Mouse (Mus musculus) adrenal gland, postnatal 36 days (tissue): ENCODE data around the gene Tnfsf14. TPM values are rescaled to one million over a fixed set of nuclear protein-coding genes. Genes with fewer than 3 reads are reported as not detected.

ENCODE experiments used
- DNase-seq, 2 experiments: peaks; one replicate each; pipeline ENCODE4 v3.0.0; 2021; ENCODE audit warnings: mixed read lengths in 1 of 2
- total RNA-seq, 2 experiments: library from RNA; stranded (reverse); gene quantifications; 2 replicates each; pipeline ENCODE4 v1.2.3; 2021

Gene Tnfsf14
- total RNA-seq, 2 experiments from 2014 or later: 0.17 to 0.20 TPM

DNA sequence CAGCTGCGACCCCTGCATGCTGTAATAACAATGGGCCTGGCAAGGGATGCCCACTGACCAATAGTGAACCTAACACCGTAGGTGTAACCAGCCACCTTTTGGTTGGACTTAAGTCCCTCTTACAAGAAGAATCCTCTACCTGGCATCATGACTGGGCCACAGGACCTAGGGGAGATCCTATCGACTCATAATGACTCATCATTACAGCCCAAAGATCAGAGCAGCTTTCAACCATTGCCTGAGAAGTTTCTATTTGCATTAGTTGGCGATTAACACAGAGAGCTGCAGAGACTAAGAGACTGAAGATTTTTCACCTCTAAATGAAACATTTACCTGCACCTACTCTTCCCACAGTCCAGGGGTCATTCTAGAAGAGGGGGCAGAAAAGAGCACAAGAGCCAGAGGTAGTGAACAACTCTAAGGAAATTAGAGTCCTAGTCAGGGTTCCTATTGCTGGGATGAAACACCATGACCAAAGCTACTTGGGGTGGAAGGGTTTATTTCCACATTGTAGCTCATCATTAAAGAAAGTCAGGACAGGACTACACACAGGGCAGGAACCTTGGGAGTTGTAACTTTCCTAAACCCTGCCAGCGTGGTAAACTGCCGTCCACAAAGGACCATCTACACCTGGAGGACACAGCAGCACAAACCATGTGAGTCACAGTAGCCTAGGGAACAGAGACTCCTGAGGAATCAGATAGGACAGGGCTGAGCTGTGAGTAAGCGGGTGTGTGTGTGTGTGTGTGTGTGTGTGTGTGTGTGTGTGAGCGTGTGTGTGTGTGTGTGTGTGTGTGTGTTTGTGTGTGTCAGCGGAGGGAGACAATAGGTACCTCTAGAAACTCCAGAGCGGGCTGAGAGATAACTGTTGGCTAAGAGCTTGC is 8.1 kb upstream of the Tnfsf14 start:
- no peak for DNase-seq

DNA sequence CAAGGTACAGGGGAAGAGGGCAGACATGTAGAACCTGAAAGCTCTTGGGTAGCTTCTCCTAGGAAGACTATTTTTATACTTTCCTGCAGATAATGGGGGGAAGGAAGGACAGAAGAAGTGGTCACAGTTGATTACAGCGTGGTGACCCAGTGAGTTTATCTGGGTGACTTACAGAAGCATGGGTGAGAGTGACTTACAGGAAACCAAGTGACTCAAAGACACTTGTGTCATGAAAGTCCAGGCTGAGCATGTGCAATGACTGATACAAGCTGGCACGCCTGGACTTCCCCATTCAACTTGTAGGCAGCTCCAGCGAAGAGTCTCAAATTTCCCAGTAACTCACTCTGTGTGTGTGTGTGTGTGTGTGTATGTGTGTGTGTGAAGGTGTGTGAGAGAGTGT is 4.3 kb upstream of the Tnfsf14 start:
- no peak for DNase-seq

- no peak for DNase-seq
Observed at GRCm38 (mm10) chr17:57195326-57196010, 1.5 kb upstream of the Tnfsf14 start.

DNA sequence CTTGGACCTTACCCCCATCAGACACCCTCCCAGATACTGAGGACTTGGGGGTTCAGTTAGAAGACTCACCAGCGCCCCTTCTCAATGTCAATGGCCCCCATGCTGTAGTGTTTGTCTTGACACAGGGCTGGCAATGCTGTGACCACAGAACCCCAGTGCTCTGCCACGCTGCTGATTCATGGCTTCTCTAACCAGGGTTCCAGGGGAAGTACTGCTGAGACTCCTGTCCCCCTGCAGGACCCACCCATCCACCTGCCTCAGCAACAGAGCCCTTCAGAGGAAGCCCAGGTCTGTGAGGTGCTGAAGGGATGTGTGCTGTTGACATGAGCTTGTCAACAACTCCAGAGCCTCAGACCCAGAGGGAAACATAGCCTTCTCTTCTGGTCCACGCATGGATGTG is 794 bp upstream of the Tnfsf14 start:
- DNase-seq: no peak

DNA sequence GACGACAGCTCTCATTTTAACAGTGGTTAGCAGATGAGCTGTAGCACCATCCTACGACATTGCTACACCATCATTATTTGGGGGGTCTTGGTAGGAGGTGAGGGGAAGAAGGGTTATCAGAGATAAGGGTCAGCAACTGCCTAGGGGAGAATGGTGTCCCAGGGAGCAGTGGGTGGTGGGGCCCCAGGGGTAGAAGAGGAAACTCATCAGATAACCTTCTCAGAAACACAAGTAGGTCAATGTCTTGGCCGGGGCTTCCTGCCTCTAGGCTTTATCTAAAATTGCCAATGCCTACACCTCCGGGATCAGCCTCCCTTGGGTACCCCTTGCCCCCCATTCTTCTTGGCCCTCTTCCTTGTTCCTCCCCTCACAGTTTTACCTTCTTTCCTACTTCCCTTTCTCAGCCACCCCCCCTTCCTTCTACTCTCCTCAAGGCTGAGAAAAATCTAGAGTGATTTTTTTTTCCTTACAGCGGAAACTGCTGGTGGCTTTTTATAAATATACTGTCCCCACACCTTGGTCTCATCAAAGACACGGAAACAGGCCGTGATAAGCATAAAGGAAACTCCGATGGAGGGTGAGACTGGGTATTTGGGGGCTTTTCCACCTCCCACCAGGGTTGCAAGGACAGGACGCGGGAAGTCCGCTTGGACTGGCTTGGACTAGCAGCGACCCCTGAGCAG is 5.3 kb downstream of the Tnfsf14 start:
- DNase-seq: no peak

DNA sequence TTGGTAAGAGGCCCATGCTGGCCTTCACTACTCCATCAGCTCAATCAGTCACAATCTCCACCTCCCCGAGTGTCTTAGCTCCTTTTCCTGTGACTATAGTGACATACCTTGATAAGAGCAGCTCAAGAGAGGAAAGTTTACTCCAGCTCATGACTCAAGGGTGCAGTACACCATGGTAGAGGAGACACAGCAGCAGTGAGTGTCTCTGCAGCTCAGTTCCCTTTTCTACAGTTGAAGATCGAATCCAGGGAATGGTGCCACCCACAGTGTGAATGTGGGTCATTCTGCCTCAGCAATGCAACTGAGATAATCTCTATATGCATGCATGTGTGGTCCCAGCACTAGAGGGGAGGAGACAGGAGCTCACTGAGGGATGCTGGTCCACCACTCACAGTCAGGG is 8.3 kb downstream of the Tnfsf14 start:
- no peak for DNase-seq

DNA sequence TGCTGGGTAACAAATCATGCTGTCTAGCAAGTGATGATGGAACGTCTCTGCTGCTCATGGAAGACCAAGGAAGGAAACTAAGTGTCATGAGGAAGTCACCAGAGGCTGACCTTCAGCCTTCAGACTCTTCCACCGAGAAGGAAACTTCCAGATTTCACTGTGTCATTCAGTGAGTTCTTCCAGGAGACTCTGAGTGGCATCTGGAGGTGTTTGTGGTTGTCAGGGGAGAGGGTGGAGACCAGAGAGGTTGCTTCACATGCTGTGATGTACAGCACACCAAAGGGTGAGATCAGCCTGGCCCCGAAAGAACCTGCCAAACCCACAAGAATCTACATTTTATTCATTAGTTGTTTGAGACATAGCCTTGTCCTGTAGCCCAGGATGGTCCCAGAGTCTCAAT is 11.1 kb downstream of the Tnfsf14 start:
- no peak for DNase-seq

DNA sequence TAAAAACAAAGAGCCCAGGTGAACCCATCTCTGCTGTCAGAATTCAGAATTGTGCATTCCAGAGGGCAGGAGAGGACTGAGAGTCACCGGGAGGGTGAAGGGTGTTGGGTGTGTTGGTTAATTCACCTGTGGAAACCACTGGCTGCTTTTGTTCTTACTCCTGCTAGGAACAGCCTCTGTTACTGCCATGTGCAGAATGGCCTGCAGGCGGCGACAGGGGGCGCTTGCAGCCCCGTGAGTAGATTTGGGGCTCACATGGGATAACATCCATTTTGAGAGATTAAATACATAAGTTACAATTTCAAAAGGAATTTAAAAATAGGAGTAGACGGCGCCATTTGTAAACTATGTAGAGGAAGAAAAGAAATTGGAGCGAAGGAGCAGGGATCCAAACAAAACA is 13.6 kb downstream of the Tnfsf14 start:
- peak; percentile 35 to 67 for DNase-seq

DNA sequence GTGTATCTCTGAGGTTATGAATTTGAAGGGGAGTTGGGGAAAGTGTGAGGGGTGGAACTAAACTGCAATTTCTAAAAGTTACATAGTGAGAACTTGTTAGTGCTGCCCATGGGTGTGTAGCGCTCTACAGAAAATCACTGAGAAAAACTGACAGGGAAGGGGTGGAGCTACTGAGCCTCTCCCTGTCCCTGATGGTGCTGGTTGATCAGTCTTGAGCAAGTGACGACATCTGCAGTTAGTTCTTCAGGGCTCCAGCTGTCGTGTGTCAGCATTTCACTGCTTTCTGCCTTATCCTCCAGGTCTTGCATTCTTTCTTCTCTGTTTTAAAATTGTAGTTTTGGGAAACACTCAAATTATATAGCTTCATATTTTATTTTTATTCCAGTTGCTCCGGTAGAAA is 20.6 kb downstream of the Tnfsf14 start:
- no peak for DNase-seq

DNA sequence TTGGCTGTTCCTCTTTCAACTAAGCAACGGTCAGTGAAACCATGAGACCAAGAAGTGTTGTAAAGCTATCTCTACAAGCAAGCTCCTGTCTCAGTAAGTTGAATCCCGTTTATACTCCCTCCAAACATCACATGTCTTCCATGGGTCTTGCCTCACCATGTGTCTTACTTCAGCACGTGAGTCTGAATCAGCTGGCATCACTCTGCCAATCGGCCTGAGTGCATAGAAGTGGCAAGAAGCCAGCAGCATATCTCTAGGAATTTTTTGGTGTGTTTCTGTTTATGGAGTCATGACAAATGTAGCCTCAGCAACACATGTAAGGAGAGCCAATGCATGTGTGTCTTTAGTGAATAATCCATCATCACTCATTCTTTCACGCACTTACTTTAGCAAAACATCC is 21.6 kb downstream of the Tnfsf14 start:
- no peak for DNase-seq

DNA sequence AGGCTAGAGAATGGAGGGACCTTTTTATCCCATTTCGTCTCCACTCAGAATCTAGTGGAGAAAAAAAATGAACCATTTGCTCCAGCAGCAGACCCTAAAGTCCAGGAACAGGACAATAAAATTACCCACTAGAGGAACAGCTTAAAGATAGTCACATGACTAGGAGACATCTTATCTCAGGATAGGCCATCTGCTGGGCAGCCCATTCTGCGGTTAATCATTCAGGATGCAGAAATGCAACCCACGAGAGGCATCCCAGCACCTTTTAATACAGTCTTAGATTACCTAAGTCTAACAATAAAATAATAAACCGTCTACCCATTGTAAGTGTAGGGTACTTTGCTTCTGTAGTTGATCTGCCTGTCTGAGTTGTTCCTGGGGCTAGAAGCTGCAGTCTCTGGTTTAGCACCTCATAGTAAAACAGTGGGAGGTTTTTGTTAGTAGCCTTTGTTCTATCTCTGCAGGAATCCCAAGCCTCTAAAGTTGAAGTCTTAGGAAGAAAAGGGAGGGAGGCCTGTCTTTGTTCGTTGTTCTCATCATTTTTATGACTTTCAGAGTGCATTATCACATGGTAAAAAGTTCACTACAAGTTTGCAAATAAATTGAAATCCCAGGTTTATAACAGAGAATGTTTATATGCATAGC is 23.2 kb downstream of the Tnfsf14 start:
- DNase-seq: no peak

DNA sequence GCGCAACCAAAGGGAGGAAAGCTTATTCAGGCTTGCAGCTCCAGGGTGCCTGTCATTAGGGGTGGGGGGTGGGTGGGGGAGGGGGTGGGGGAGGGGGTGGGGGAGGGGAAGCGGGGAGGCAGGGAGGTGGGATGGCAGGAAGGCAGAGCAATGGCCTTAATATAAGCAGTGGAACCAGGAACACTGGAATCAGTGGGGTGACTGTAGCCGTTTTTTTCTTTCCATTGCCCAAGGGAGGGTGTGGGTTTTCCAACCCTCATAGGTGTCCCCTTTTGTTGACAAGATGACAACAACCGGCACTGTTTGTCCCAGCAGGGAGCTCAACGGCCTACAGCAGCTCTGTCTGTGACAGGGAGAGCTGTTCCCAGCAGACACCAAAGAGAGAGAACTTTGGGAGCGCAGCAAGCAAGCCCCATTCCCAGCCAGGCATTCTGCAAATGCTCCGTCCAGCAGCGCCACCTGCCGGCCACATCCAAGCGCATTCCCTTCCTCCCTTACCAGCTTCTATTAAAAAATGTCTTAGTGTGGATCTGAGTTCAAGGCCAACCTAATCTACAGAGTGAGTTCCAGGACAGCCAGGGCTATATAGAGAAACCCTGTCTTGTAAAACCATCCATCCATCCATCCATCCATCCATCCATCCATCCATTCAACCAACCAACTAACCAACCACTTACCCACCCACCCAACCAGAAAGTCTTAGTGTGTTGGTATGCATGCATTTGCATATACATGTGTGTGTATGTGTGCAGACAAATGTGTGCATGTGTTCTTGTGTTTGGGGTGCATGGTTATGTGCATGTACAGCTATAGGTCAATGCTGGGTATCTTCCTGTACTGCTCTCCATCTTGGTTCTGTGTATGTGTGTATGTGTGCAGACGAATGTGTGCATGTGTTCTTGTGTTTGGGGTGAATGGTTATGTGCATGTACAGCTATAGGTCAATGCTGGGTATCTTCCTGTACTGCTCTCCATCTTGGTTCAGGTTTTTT is 26.9 kb downstream of the Tnfsf14 start:
- DNase-seq: peak; percentile 88 to 94

DNA sequence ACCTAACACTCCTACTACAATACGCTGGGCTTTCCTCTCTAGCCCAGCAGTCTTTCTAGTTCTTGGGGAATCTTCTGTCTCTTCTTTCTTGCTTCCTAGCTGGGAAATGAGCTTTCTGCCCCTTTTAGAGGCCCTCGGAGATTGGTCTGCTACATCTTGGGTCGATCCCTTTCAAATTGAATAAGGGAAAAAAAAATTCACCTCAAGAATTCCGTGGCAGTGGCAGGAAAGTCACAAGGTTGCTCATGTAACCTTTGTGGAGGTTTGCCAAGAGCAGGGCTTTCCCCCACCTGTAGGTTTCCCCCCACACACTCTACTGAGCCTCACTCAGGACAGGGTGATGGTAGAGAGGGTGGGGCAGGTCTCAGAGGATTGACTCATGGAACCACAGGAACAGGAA is 40.2 kb downstream of the Tnfsf14 start:
- DNase-seq: no peak

GRCm38 (mm10) chr17:57153006-57153405 is 41.0 kb downstream of the Tnfsf14 start:
- no peak for DNase-seq

GRCm38 (mm10) chr17:57148994-57149803 is 44.8 kb downstream of the Tnfsf14 start, which contains the start of gene Cd70:
TSS of gene Cd70 (minus strand) at chr17:57149777.
- DNase-seq: no peak

GRCm38 (mm10) chr17:57148343-57148742 is 45.6 kb downstream of the Tnfsf14 start:
- DNase-seq: no peak

DNA sequence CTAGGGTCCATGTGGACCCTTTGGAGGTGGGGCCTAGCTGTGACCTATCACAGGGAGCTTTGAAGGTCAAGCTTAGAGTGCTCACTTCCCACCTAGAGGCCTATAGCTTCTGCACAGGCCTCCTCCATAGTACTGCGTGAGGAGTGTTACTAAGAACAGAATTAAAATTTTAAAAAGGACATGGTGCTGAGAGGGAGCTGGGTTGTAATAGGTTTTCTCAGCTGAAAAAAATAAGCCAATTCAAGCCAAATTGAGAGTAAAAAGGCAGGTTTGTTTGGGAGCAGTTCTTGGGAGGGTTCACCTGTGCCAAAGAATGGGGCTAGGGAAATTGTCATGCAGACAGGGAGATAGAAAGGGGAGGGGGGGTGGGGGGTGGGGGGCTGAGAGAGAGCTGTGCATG is 48.9 kb downstream of the Tnfsf14 start:
- no peak for DNase-seq

GRCm38 (mm10) chr17:57143704-57144103 is 50.3 kb downstream of the Tnfsf14 start:
- no peak for DNase-seq

GRCm38 (mm10) chr17:57139708-57140107 is 54.3 kb downstream of the Tnfsf14 start:
- no peak for DNase-seq
